Mouse (Mus musculus) C2C12 (cell line): ENCODE results near the gene 2610318N02Rik. TPM values are rescaled to one million over a fixed set of nuclear protein-coding genes. Genes with fewer than 3 reads are reported as not detected.

ENCODE experiments used
- H3K27me3 ChIP-seq: one replicate; pipeline ENCODE4 v1.6.1; 2011; ENCODE audit not compliant: control insufficient read depth, insufficient read depth, insufficient read length
- H3K36me3 ChIP-seq: one replicate; pipeline ENCODE4 v1.6.1; 2011; ENCODE audit not compliant: control insufficient read depth, insufficient read depth
- H3K4me3 ChIP-seq: one replicate; pipeline ENCODE4 v1.5.1; 2011; ENCODE audit warnings: mild to moderate bottlenecking, control low read depth; ENCODE audit not compliant: poor library complexity, insufficient read depth, severe bottlenecking
- H3K79me2 ChIP-seq: one replicate; pipeline ENCODE4 v1.6.1; 2011; ENCODE audit not compliant: control insufficient read depth, insufficient read depth
- H3K79me3 ChIP-seq: one replicate; pipeline ENCODE4 v1.6.1; 2011; ENCODE audit warnings: low read depth, control low read depth
- H3ac ChIP-seq: one replicate; pipeline ENCODE3; 2011; ENCODE audit warnings: low read depth; ENCODE audit not compliant: control insufficient read depth, insufficient read length
- CEBPB ChIP-seq: IDR thresholded peaks from one replicate; pipeline ENCODE4 v1.6.1; 2011; ENCODE audit warnings: low read depth, mild to moderate bottlenecking, control low read depth, moderate library complexity
- CTCF ChIP-seq: IDR thresholded peaks from one replicate; pipeline ENCODE4 v1.5.1; 2011; ENCODE audit not compliant: control insufficient read depth, insufficient read depth, insufficient read length
- FOSL1 ChIP-seq: IDR thresholded peaks from one replicate; pipeline ENCODE4 v1.8.0; 2011; ENCODE audit warnings: mild to moderate bottlenecking, low read length; ENCODE audit not compliant: poor library complexity, insufficient read depth, severe bottlenecking
- MAX ChIP-seq: IDR thresholded peaks from one replicate; pipeline ENCODE4 v1.6.1; 2011; ENCODE audit warnings: mild to moderate bottlenecking, control low read depth
- MYOD1 ChIP-seq: IDR thresholded peaks from one replicate; pipeline ENCODE4 v1.6.1; 2011; ENCODE audit warnings: low read depth; ENCODE audit not compliant: control insufficient read depth, insufficient read length
- MYOG ChIP-seq: IDR thresholded peaks from one replicate; pipeline ENCODE4 v1.6.1; 2011; ENCODE audit not compliant: control insufficient read depth, insufficient read length; ENCODE audit errors: extremely low read depth
- USF1 ChIP-seq: IDR thresholded peaks from one replicate; pipeline ENCODE4 v1.6.1; 2011; ENCODE audit warnings: low read depth, mild to moderate bottlenecking, control low read depth, moderate library complexity
- polyA plus RNA-seq: library from polyadenylated mRNA; unstranded; fragments of >200 nt; fragmentation: generic; extraction: Trizol; gene quantifications from one replicate; pipeline ENCODE4 v1.2.1, GENCODE M21; 2012; ENCODE audit warnings: missing spikeins

The 2610318N02Rik gene
- polyA plus RNA-seq, 1 experiment = 25.4 TPM

DNA sequence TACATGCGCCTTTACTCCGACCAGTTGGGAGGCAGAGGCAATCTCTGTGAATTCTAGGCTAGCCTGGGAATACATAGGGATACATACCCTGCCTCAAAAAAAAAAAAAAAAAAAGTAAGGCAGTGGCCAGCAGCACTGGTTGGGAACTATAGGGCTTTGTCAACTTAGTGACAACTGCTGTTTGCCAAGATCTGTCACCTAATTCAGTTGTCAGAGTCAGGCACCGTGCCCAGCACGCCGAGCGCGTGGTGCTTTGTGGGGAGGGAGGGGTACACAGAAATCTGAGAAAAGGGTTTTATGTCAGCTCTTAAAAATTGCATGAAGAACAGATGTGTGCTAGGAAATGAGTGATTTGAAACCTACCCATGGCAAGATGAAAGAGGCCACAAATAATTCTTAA is 46.9 kb downstream of the 2610318N02Rik start:
- Histone ChIP-seq H3K79me3 (no peaks in the 10 kb centered on the region), H3K79me2 (no peaks in the 10 kb centered on the region), H3K4me3 (no peak overlapping the region), H3ac (no peak overlapping the region), H3K27me3 (no peaks in the 10 kb centered on the region), H3K36me3 (no peaks in the 10 kb centered on the region)
- TF ChIP-seq USF1 = no peak
- TF ChIP-seq MAX = no peak
- TF ChIP-seq MYOG = no peak
- no peak for TF ChIP-seq CTCF
- TF ChIP-seq MYOD1 = no peak
- no peak for TF ChIP-seq FOSL1
- TF ChIP-seq CEBPB = no peak

DNA sequence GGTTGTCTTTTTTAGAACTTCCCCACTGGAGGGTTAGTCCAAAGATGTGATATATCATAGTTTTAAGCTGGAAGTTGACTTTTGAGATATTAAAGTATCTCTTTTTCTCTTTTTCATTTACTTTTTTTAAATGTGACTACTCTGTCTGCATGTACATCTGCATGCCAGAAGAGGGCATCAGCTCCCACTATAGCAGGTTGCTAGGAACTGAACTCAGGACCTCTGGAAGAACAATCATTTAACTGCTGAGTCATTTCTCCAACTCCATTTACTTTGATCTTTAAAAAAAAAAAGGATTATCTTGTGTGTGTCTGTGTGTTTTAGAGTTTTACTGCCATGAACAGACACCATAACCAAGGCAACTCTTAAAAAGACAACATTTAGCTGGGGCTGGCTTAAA is 48.1 kb downstream of the 2610318N02Rik start:
- H3K36me3 ChIP-seq = no peaks in the 10 kb centered on the region
- H3K4me3 ChIP-seq = no peak overlapping the region
- H3K79me2 ChIP-seq = no peaks in the 10 kb centered on the region
- no peak overlapping the region for H3ac ChIP-seq
- H3K79me3 ChIP-seq = no peaks in the 10 kb centered on the region
- H3K27me3 ChIP-seq = no peaks in the 10 kb centered on the region
- TF ChIP-seq MYOG (no peak), CTCF (no peak), CEBPB (no peak), USF1 (no peak)

DNA sequence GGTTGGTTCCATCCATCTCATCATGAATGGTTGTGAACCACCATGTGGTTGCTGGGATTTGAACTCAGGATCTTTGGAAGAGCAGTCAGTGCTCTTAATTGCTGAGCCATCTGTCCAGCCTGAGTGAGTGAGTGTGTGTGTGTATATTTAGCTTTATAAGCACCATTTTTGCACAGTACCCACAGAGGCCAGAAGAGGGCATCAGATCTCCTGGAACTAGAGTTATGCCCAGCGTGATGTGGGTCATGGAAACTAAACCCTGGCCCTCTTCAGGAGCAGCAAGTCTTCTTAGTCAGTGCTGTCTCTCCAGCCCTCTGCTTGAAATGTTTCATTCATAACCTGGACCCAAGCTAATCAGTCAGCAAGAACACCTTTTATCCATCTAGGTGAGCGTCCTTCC is 48.7 kb downstream of the 2610318N02Rik start:
- no peak overlapping the region for H3K4me3 ChIP-seq
- H3K36me3 ChIP-seq = no peaks in the 10 kb centered on the region
- TF ChIP-seq MYOD1 (no peak), MYOG (no peak), FOSL1 (no peak)
- no peaks in the 10 kb centered on the region for H3K27me3 ChIP-seq
- H3K79me3 ChIP-seq = no peaks in the 10 kb centered on the region
- no peaks in the 10 kb centered on the region for H3K79me2 ChIP-seq
- no peak overlapping the region for H3ac ChIP-seq

DNA sequence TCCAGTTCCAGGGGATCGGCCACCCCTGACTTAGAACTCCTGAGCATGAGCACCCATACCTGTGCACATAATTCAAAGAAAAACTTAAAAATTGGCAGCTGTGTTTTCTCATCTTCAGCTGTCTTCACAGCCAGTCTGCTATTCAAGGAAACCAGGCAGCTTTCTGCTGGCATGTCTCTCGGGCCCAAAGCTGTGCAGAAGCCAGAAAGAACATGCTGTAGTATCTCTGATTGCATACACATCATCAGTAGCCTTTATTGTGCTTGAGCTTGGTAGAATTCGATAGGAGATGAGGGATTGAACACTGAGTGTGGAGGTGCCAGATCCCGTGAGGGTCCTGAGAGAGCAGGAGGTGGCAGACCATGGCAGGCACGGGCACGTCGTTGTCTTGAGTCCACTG is 52.0 kb downstream of the 2610318N02Rik start:
- Histone ChIP-seq H3K79me2 (no peaks in the 10 kb centered on the region), H3K4me3 (no peak overlapping the region), H3K36me3 (no peaks in the 10 kb centered on the region), H3ac (no peak overlapping the region), H3K27me3 (no peaks in the 10 kb centered on the region), H3K79me3 (no peaks in the 10 kb centered on the region)
- TF ChIP-seq USF1 (no peak), MAX (no peak), MYOG (no peak), MYOD1 (no peak), CTCF (no peak), FOSL1 (no peak), CEBPB (no peak)

DNA sequence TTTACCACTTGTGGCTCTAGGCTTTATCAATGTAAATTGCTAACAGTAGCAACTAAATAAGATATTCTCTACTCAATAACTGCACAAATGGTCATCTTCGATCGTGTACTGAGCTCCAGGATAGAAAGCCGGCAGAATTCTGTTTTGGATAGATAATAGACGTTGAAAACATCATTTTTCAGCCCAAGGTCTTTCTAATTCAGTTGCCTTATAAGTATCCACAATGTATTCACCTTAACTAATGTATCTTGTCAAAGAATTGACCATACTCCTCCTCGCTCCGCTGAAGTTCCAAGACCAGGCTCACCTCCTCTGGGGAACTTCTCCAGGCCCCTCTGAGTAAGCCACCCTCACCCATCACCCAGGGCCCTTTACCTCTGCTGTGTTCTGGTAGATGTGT is 54.3 kb downstream of the 2610318N02Rik start:
- H3K36me3 ChIP-seq = no peaks in the 10 kb centered on the region
- no peaks in the 10 kb centered on the region for H3K79me3 ChIP-seq
- peak overlapping the region; percentile 40 for H3K4me3 ChIP-seq
- H3K27me3 ChIP-seq = no peaks in the 10 kb centered on the region
- no peak overlapping the region for H3ac ChIP-seq
- TF ChIP-seq MYOD1 (no peak), USF1 (no peak), CEBPB (no peak), FOSL1 (no peak), CTCF (no peak), MYOG (no peak), MAX (no peak)
- no peaks in the 10 kb centered on the region for H3K79me2 ChIP-seq

DNA sequence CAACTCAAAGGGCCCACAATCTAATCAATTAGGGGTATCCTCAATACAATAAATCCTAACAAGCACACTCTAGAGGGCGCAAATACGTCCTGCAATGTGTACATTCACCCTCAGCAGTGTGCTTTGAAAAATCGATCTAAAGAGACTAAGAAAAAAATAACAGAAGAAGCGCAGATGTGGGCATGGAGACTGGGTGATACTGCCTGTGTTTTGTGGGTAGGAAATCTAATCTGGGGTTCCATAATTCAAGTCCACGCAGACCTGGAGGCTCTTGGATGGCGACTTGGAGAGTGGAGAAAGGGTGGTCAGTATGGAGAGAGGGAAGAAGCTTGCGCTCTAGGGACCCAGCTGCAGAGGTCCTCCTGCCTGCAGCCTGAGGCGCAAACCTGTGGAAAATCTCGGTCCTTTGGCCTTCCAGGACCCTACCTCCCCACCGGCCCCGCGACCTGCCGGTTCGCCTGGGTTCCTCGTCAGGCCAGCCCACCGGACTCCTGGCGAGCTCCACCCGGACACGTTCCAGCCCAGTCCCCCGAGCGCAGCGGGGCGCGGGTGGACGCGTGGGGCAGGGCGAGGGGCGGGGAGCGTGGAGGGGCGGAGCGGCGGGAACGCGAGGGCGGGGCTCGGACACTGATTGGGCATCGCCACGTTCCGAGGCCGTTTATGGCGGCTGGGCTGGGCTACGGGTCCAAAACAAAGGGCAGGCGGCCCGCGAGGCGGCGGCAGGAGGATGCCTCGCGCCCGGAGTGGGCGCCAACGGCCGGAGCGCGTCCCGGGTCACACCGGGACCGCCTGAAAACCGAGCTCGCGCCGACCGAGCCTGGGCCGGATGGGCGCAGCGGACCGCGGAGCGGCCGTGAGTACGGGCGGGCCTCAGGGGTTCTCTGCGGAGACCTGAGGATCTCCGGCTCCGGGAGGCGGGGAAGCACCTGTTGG is 55.2 kb downstream of the 2610318N02Rik start, which contains the start of gene Ypel1:
TSS of gene Ypel1 (plus strand) at position 186 of the 933 bp plus-strand sequence.
- Histone ChIP-seq H3K79me3 (no peaks in the 10 kb centered on the region), H3K4me3 (peak within 1 kb of the TSS; percentile 40), H3ac (peak within 1 kb of the TSS; percentile 82)

More for the DNA sequence above, 55.2 kb downstream of the 2610318N02Rik start, which contains the start of gene Ypel1:
- TF ChIP-seq FOSL1 (no peak), MAX (no peak), USF1 (no peak), CEBPB (no peak), MYOG (no peak), CTCF (no peak), MYOD1 (no peak)
- no peaks in the 10 kb centered on the region for H3K27me3 ChIP-seq
- no peaks in the 10 kb centered on the region for H3K36me3 ChIP-seq
- H3K79me2 ChIP-seq = no peaks in the 10 kb centered on the region
